Mouse (Mus musculus): ENCODE results near the gene Mapk13.

DNA sequence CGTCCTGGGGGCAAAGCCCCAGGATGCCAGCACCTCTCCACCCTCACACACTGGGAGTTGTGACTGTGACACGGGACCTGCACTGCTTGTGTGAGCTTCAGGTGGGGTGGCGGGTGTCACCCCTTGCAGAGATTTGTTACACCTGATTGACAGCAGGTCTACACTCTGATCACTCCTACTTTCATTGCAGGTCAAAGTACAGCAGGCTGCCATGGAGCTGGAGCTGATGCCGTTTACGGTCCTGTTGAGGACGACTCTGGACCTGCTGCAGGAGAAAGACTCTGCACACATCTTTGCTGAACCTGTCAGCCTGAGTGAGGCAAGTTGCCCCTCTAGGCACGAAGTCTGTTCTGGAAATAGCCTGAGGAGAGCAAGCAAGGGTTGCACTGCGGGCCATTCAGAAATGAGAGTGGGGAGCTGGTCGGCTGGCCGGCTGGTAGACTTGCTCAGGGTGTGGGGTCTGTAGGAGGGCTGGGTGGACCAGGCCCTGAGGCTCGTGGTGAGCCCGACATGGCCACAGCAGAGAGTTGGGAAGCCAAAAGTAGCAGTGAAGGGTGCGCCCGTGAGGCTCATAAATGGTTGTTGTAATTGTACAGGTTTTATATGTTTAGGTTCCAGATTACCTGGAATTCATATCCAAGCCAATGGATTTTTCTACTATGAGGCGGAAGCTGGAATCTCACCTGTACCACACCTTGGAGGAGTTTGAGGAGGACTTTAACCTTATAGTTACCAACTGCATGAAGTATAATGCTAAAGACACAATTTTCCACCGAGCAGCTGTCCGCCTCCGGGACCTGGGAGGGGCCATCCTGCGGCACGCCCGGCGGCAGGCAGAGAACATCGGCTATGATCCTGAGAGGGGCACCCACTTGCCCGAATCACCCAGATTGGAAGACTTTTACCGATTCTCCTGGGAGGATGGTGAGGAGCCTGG, 48.0 kb downstream of the Mapk13 start:
- TF ChIP-seq EP300 (IDR thresholded peaks at IDR 0.05; ENCODE audit: low read depth) (no peak), CTCF (IDR thresholded peaks at IDR 0.05; ENCODE audit: low read depth) (no peak)
